Mouse (Mus musculus) CH12.LX (cell line): ENCODE data around the gene Ly6g6e.

ENCODE experiments used
- BHLHE40 ChIP-seq: IDR thresholded peaks from 2 replicates; pipeline ENCODE4 v1.6.1; 2011; ENCODE audit warnings: mild to moderate bottlenecking, low read depth, low read length, improper control_type of control experiment
- CHD2 ChIP-seq: IDR thresholded peaks from 2 replicates; pipeline ENCODE4 v1.6.1; 2011; ENCODE audit warnings: low read length, improper control_type of control experiment
- CTCF ChIP-seq, 2 experiments: IDR thresholded peaks in 1 of 2; conservative IDR thresholded peaks in 1 of 2; 2 replicates each; pipeline ENCODE4 v1.5.1; 2011 to 2012; ENCODE audit warnings: low read depth in 2 of 2, low read length in 2 of 2, improper control_type of control experiment in 1 of 2, inconsistent platforms in 1 of 2, mild to moderate bottlenecking in 1 of 2, moderate library complexity in 1 of 2
- EP300 ChIP-seq: IDR thresholded peaks from 2 replicates; pipeline ENCODE4 v1.6.1; 2011; ENCODE audit warnings: low read length, improper control_type of control experiment
- JUND ChIP-seq: conservative IDR thresholded peaks from 2 replicates; pipeline ENCODE4 v1.6.1; 2011; ENCODE audit warnings: low read depth, low read length, improper control_type of control experiment
- MAFK ChIP-seq: IDR thresholded peaks from 2 replicates; pipeline ENCODE4 v1.6.1; 2011; ENCODE audit warnings: low read length, improper control_type of control experiment; ENCODE audit not compliant: insufficient replicate concordance
- MAX ChIP-seq: IDR thresholded peaks from 2 replicates; pipeline ENCODE4 v1.6.1; 2011; ENCODE audit warnings: low read length, improper control_type of control experiment
- PAX5 ChIP-seq: IDR thresholded peaks from 2 replicates; pipeline ENCODE4 v1.6.1; 2012; ENCODE audit warnings: low read length, inconsistent platforms, mixed read lengths
- POLR2A ChIP-seq: IDR thresholded peaks from 2 replicates; pipeline ENCODE4 v1.6.1; 2011; ENCODE audit warnings: low read depth, mild to moderate bottlenecking, improper control_type of control experiment, low read length
- RCOR1 ChIP-seq: conservative IDR thresholded peaks from 2 replicates; pipeline ENCODE4 v1.6.1; 2012; ENCODE audit warnings: low read depth, mild to moderate bottlenecking, inconsistent platforms, low read length, improper control_type of control experiment
- SIN3A ChIP-seq: IDR thresholded peaks from 2 replicates; pipeline ENCODE4 v1.6.1; 2012; ENCODE audit warnings: low read length, improper control_type of control experiment, inconsistent platforms
- UBTF ChIP-seq: IDR thresholded peaks from 2 replicates; pipeline ENCODE4 v1.6.1; 2012; ENCODE audit warnings: low read depth, mild to moderate bottlenecking, inconsistent platforms, low read length, improper control_type of control experiment, moderate library complexity
- USF1 ChIP-seq: IDR thresholded peaks from 2 replicates; pipeline ENCODE4 v1.6.1; 2014; ENCODE audit warnings: low read depth, mild to moderate bottlenecking, inconsistent platforms, low read length, improper control_type of control experiment

- TF ChIP-seq JUND (no peak), RCOR1 (no peak), CTCF (conservative IDR thresholded peaks at IDR 0.05 in 1 of 2, IDR thresholded peaks at IDR 0.05 in 1 of 2; ENCODE audit: low read depth in 2 of 2, low read length in 2 of 2) (no peak), USF1 (no peak), EP300 (no peak), PAX5 (no peak), POLR2A (no peak), MAX (no peak), UBTF (no peak), MAFK (no peak), CHD2 (no peak), BHLHE40 (no peak), SIN3A (no peak)
Measured at GRCm38 (mm10) chr17:35066084-35066483, 10.6 kb upstream of the Ly6g6e start, which contains the start of gene Mpig6b.
